Mouse (Mus musculus) skeletal muscle tissue, postnatal 0 days (tissue): ENCODE measurements around the gene Vmn2r48. TPM values are rescaled to one million over a fixed set of nuclear protein-coding genes. Genes with fewer than 3 reads are reported as not detected.

Source experiments
- polyA plus RNA-seq: library from polyadenylated mRNA; unstranded; fragments of >200 nt; fragmentation: Nextera tagmentation; extraction: Ambion mirVana; gene quantifications from 2 replicates; pipeline ENCODE4 v1.2.1, GENCODE M21; 2015

Gene Vmn2r48
- not detected in 2 replicates for polyA plus RNA-seq

GRCm38 (mm10) chr7:9953485-9953884 lies at the start of gene Vmn2r48:
TSS of gene Vmn2r48 (minus strand) at chr7:9953585.

GRCm38 (mm10) chr7:9992157-9992556 lies 38.8 kb upstream of the Vmn2r48 start, which contains the start of gene Vmn2r49:
TSS of gene Vmn2r49 (minus strand) at chr7:9992257.

Other genes starting within 250 kb of the Vmn2r48 start
- gene Vmn2r46, start 183.0 kb downstream of the Vmn2r48 start, polyA plus RNA-seq = not detected in 2 replicates
- not detected in 2 replicates for gene Vmn2r47, start 112.3 kb downstream of the Vmn2r48 start, polyA plus RNA-seq
- not detected in 2 replicates for gene Vmn2r49, start 38.7 kb upstream of the Vmn2r48 start, polyA plus RNA-seq
- not detected in 2 replicates for gene Vmn2r50, start 99.7 kb upstream of the Vmn2r48 start, polyA plus RNA-seq
- not detected in 2 replicates for gene Vmn2r51, start 152.2 kb upstream of the Vmn2r48 start, polyA plus RNA-seq
- not detected in 2 replicates for gene Vmn2r52, start 223.0 kb upstream of the Vmn2r48 start, polyA plus RNA-seq